Mouse (Mus musculus) Patski (cell line): ENCODE results near the gene Taldo1. TPM values are rescaled to one million over a fixed set of nuclear protein-coding genes. Genes with fewer than 3 reads are reported as not detected.

Experiments
- ATAC-seq: fragments of 100-300 bp; one replicate; pipeline ENCODE4 v1.8.0; 2021
- CTCF ChIA-PET: fragments of 350-600 bp; sonication (Branson Sonifier 250); formaldehyde crosslinking; loops from one replicate; lab custom pipeline; 2022; ENCODE audit warnings: inconsistent platforms; lab: Charles Lee
- POLR2A ChIA-PET: fragments of 350-600 bp; sonication (Branson Sonifier 250); formaldehyde crosslinking; loops from one replicate; lab custom pipeline; 2022; ENCODE audit warnings: antibody characterized with exemption, inconsistent platforms; lab: Charles Lee
- DNase-seq: peaks from one replicate; pipeline ENCODE4 v3.0.0-alpha.2; 2011; ENCODE audit warnings: low read depth, low spot score
- H3K27me3 ChIP-seq: fragments of 371-371 bp; one replicate; pipeline ENCODE4 v1.5.1; 2021
- CTCF ChIP-seq: fragments of 100-300 bp; IDR thresholded peaks from one replicate; pipeline ENCODE4 v1.5.1; 2021
- in situ Hi-C: fragments of 300-500 bp; cut with MboI; formaldehyde crosslinking; loops from 3 replicates; pipeline ENCODE4 v1.11.1; 2018; ENCODE audit warnings: low pct_unique_long_range_greater_than_20kb, mixed read lengths
- polyA plus RNA-seq: library from polyadenylated mRNA; unstranded; gene quantifications from one replicate; pipeline ENCODE4 v1.2.3, GENCODE M21; 2021

The Taldo1 gene
- polyA plus RNA-seq, 1 experiment from 2014 or later, result 512 TPM

DNA sequence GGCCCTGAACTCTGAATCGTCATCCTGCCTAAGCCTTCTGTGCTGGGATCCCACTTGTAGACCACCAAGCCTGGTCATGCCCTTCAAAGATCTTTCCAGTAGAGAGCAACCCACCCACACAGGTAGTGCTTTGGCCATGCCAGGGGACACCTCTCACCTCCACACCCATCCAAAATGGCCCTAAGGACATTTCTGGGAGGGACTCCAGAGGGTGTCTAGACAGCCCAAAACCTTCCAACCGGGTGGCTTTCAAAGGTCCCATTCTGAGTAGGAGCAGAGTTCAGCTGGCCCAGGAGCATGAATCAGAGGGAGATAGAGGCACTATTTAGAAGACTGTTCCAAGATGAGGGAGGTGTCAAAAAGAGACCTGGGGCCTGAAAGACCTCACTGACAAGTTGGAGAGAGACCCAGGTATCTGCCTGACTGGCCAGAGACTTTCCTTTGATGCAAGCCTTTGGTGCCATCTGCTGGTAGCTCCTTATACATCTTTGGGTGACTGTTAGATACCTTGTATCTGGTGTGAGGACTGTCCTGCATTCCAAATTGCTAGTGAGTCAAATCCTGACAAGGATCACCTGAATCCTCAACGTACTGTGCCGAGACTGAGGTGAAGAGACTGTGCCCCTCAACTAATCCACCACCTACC lies 28.8 kb upstream of the Taldo1 start:
- ATAC-seq (peak; percentile 67), DNase-seq (no peak)
- TF ChIP-seq CTCF, result no peak
- CTCF ChIA-PET, result interaction anchor here (1.1 to 2.0 kb wide), 7 partner anchors 12 to 187 kb away, joined by 3 to 10 read pairs (median 5); partner anchors contain the start of genes Deaf1, Taldo1 and Tmem80
- H3K27me3 ChIP-seq, result no peaks in the 10 kb centered on the region
- in situ Hi-C loops, result no loop called here
- POLR2A ChIA-PET, result interaction anchor here (0.6 to 1.1 kb wide), 3 partner anchors 25 to 45 kb away, joined by 3 read pairs; partner anchors contain the start of genes Eps8l2 and Taldo1

DNA sequence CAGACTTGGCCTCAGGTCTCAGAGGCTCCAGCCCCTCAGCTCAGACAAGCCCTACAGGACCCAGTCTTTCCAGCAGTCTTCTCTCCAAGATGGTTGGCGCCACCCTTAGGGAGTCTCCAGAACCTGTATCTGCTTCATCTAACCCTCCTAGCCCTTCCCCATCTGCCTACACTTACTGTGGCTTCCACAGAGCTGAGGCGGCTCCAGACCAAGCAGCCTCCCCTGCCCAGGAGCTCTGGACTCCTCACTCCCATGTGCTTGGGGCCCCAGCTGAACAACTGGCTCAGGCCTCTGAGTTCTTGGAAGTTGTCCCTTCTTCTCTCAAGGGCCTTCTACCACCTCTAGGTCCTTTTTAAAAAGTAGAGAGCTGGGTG lies 28.3 kb upstream of the Taldo1 start:
- DNase-seq (no peak), ATAC-seq (no peak)
- H3K27me3 ChIP-seq, result no peaks in the 10 kb centered on the region
- POLR2A ChIA-PET, result interaction anchor here (1.1 to 1.3 kb wide), 2 partner anchors 10 to 29 kb away, joined by 3 read pairs; partner anchors contain the start of gene Taldo1
- no peak for TF ChIP-seq CTCF
- in situ Hi-C loops, result no loop called here
- CTCF ChIA-PET, result interaction anchor here (1.1 to 2.0 kb wide), 8 partner anchors 8 to 187 kb away, joined by 3 to 10 read pairs (median 4); partner anchors contain the start of genes Deaf1, Taldo1 and Tmem80

GRCm38 (mm10) chr7:141364349-141365048 lies 27.5 kb upstream of the Taldo1 start:
- H3K27me3 ChIP-seq, result no peaks in the 10 kb centered on the region
- ChIA-PET POLR2A (interaction anchor here (1.1 to 1.3 kb wide), 2 partner anchors 10 to 28 kb away, joined by 3 read pairs; partner anchors contain the start of gene Taldo1), CTCF (interaction anchor here (1.1 to 2.0 kb wide), 8 partner anchors 9 to 103 kb away, joined by 3 to 10 read pairs (median 4); partner anchors contain the start of genes Deaf1, Taldo1 and Tmem80)
- TF ChIP-seq CTCF, result no peak
- DNase-seq (no peak), ATAC-seq (no peak)
- in situ Hi-C loops, result no loop called here

DNA sequence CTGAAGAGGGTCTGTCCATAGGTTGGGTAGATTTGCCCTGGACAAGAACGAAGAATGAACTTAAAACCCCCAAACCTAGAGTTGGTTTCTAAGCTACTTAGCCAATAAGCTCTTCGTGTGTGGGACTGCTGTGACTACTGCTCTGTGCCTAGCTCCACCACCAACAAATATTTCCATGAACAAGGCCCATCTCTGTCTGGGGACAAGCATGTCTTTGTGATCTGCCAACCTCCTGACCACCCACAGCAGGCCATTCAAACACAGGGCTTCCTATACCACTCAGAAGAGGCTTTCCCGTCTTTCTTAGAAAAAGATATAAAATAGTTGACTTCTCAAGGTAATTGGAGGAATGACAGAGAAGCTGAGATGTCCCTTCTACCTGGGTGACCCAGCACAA lies 27.0 kb upstream of the Taldo1 start:
- in situ Hi-C loops, result no loop called here
- ATAC-seq (no peak), DNase-seq (no peak)
- POLR2A ChIA-PET, result interaction anchor here (1.1 to 1.3 kb wide), 2 partner anchors 9 to 24 kb away, joined by 3 read pairs; no protein-coding TSS in a partner anchor
- H3K27me3 ChIP-seq, result no peaks in the 10 kb centered on the region
- CTCF ChIA-PET, result interaction anchor here (1.1 to 2.0 kb wide), 3 partner anchors 10 to 20 kb away, joined by 4 to 5 read pairs (median 4); no protein-coding TSS in a partner anchor
- TF ChIP-seq CTCF, result no peak

GRCm38 (mm10) chr7:141367358-141367757 lies 24.6 kb upstream of the Taldo1 start:
- POLR2A ChIA-PET, result no interaction called here
- CTCF ChIA-PET, result interaction anchor here (0.8 to 1.8 kb wide), 2 partner anchors 27 kb away, joined by 4 to 8 read pairs; no protein-coding TSS in a partner anchor
- H3K27me3 ChIP-seq, result no peaks in the 10 kb centered on the region
- in situ Hi-C loops, result no loop called here
- no peak for ATAC-seq
- no peak for DNase-seq
- no peak for TF ChIP-seq CTCF

- TF ChIP-seq CTCF, result no peak
- no peaks in the 10 kb centered on the region for H3K27me3 ChIP-seq
- DNase-seq (no peak), ATAC-seq (no peak)
- ChIA-PET CTCF (no interaction called here), POLR2A (no interaction called here)
- in situ Hi-C loops, result no loop called here
These were observed 22.1 kb upstream of the Taldo1 start for GRCm38 (mm10) chr7:141369918-141370317.

DNA sequence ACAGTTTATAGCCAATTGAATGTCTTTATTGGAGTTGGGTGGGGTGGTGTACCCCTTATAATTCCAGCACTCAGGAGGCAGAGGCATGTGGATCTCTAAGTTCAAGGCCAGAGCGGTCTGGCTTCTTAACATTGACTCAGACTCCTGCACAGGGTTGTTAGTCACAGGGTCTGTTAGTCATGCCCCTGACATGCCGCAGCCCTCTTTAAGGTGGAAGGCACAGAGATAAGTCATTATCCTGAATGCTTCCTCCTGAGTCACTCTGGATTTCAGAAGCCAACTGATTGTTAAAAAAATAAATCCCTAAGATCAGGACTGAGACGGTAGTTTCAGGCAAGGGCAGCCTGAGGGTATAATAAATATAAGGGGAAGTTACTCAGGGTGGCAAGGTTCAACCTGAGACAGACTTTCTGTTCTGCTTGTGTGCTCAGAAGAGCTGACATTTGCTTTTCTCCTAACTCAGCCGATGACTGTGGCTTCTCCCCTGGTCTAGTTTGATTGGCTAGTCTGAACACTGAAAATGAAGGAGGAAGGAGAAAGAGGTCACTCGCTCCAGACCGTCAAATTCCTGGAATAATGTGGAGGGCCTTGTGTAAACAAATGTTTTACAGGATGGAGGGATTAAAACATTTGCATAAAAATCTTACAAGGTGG lies 19.9 kb upstream of the Taldo1 start:
- H3K27me3 ChIP-seq, result no peaks in the 10 kb centered on the region
- DNase-seq (peak; percentile 91), ATAC-seq (peak; percentile 90)
- POLR2A ChIA-PET, result interaction anchor here (0.8 to 2.3 kb wide), 2 partner anchors 11 to 20 kb away, joined by 3 to 7 read pairs; partner anchors contain the start of gene Taldo1
- CTCF ChIA-PET, result interaction anchor here (3.5 kb wide), 1 partner anchor 22 kb away, joined by 19 read pairs; the partner anchor contains the start of gene Taldo1
- no peak for TF ChIP-seq CTCF
- in situ Hi-C loops, result no loop called here

- ChIA-PET CTCF (interaction anchor here (1.0 to 3.5 kb wide), 3 partner anchors 18 to 33 kb away, joined by 3 to 19 read pairs (median 4); partner anchors contain the start of gene Taldo1), POLR2A (interaction anchor here (0.8 to 2.3 kb wide), 3 partner anchors 9 to 18 kb away, joined by 3 to 7 read pairs (median 3); partner anchors contain the start of gene Taldo1)
- no peaks in the 10 kb centered on the region for H3K27me3 ChIP-seq
- no peak for ATAC-seq
- in situ Hi-C loops, result no loop called here
- no peak for TF ChIP-seq CTCF
- no peak for DNase-seq
These were observed 18.4 kb upstream of the Taldo1 start for GRCm38 (mm10) chr7:141373611-141374010.

DNA sequence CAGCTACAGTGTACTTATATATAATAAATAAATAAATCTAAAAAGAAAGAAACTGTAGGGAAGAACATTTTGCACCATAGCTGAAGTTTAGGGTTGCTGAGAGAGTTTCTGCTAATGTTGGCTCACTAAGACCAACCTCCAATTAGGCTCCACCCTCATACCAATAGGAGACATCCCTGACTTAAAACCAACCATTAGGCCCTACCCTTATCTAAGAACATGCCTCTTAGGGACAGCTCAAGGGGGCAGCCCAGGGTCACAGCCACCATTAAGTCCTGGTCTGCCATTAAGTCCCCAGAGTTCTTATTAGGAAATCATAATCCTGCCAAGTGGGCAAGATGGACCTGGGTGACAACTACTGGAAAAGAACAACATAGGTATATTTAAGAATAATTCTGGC lies 17.6 kb upstream of the Taldo1 start:
- TF ChIP-seq CTCF, result no peak
- DNase-seq, result no peak
- no peak for ATAC-seq
- in situ Hi-C loops, result no loop called here
- CTCF ChIA-PET, result interaction anchor here (0.7 to 3.5 kb wide), 4 partner anchors 14 to 34 kb away, joined by 3 to 19 read pairs (median 4); partner anchors contain the start of gene Taldo1
- POLR2A ChIA-PET, result interaction anchor here (0.8 kb wide), 1 partner anchor 10 kb away, joined by 3 read pairs; no protein-coding TSS in a partner anchor
- no peaks in the 10 kb centered on the region for H3K27me3 ChIP-seq
